Mouse (Mus musculus) T-helper 1 cell (primary cell): ENCODE measurements at regions not wholly inside any gene's neighbourhood (a gene's known extent, or its start where the extent isn't known, plus 50 kb on each side); places are given as distances from the start of the nearest gene placed in this dataset.
"Not testable (repeated sequence)": the region's sequence is repeated elsewhere in the genome, so short reads cannot be mapped to it uniquely, and the experiment has no call there.

Experiments used
- in situ Hi-C: fragments of 300-600 bp; cut with MboI, MseI; formaldehyde crosslinking; loops from one replicate; pipeline ENCODE4 v1.15.1; 2025; ENCODE audit warnings: high pct_unique_total_duplicates

GRCm38 (mm10) chr16:50779030-50779784 lies 188.3 kb upstream of the Ccdc54 start:
- in situ Hi-C loops, result no loop called here

GRCm38 (mm10) chr16:50774699-50775098 lies 183.7 kb upstream of the Ccdc54 start:
- in situ Hi-C loops, result not testable (repeated sequence)

GRCm38 (mm10) chr16:50766055-50766770 lies 175.3 kb upstream of the Ccdc54 start:
- in situ Hi-C loops, result no loop called here

- in situ Hi-C loops, result no loop called here
Measured at GRCm38 (mm10) chr16:50762096-50762495, 171.1 kb upstream of the Ccdc54 start.

GRCm38 (mm10) chr16:50759979-50760378 lies 169.0 kb upstream of the Ccdc54 start:
- in situ Hi-C loops, result no loop called here

- in situ Hi-C loops, result no loop called here
Measured at GRCm38 (mm10) chr16:50756696-50757095, 165.7 kb upstream of the Ccdc54 start.

- in situ Hi-C loops, result no loop called here
Measured at GRCm38 (mm10) chr16:50753612-50754389, 162.8 kb upstream of the Ccdc54 start.

GRCm38 (mm10) chr16:50753046-50753445 lies 162.1 kb upstream of the Ccdc54 start:
- in situ Hi-C loops, result no loop called here

- in situ Hi-C loops, result no loop called here
Measured at GRCm38 (mm10) chr16:50752277-50752600, 161.3 kb upstream of the Ccdc54 start.

- in situ Hi-C loops, result no loop called here
Measured at GRCm38 (mm10) chr16:50751495-50752276, 160.7 kb upstream of the Ccdc54 start.

- in situ Hi-C loops, result loop anchor here (25.0 kb wide), 1 partner anchor 835 kb away; no protein-coding TSS in a partner anchor
Measured at GRCm38 (mm10) chr16:50747698-50748097, 156.7 kb upstream of the Ccdc54 start.

- in situ Hi-C loops, result loop anchor here (25.0 kb wide), 1 partner anchor 833 kb away; no protein-coding TSS in a partner anchor
Measured at GRCm38 (mm10) chr16:50745723-50746122, 154.8 kb upstream of the Ccdc54 start.

GRCm38 (mm10) chr16:50737396-50737843 lies 146.5 kb upstream of the Ccdc54 start:
- in situ Hi-C loops, result loop anchor here (5.0 to 25.0 kb wide), 3 partner anchors 205 to 825 kb away; no protein-coding TSS in a partner anchor

GRCm38 (mm10) chr16:50736151-50737047 lies 145.4 kb upstream of the Ccdc54 start:
- in situ Hi-C loops, result loop anchor here (5.0 to 25.0 kb wide), 3 partner anchors 204 to 824 kb away; no protein-coding TSS in a partner anchor

GRCm38 (mm10) chr16:50733359-50733758 lies 142.4 kb upstream of the Ccdc54 start:
- in situ Hi-C loops, result loop anchor here (5.0 to 25.0 kb wide), 3 partner anchors 301 to 821 kb away; partner anchors contain the start of gene Bbx

- in situ Hi-C loops, result loop anchor here (5.0 to 25.0 kb wide), 3 partner anchors 300 to 820 kb away; partner anchors contain the start of gene Bbx
Measured at GRCm38 (mm10) chr16:50732082-50733006, 141.4 kb upstream of the Ccdc54 start.

GRCm38 (mm10) chr16:50729341-50729740 lies 138.4 kb upstream of the Ccdc54 start:
- in situ Hi-C loops, result loop anchor here (25.0 kb wide), 1 partner anchor 817 kb away; no protein-coding TSS in a partner anchor

- in situ Hi-C loops, result no loop called here
Measured at GRCm38 (mm10) chr16:50723144-50723543, 132.2 kb upstream of the Ccdc54 start.
